Mouse (Mus musculus) large intestine, adult 2 months (tissue): ENCODE results near the gene Hc. TPM values are rescaled to one million over a fixed set of nuclear protein-coding genes. Genes with fewer than 3 reads are reported as not detected.

Source experiments
- DNase-seq: peaks from one replicate; pipeline ENCODE4 v3.0.0-alpha.2; 2012; ENCODE audit warnings: low read depth, low spot score
- WGBS: fragments of 180-500 bp; shearing (Covaris S2); methylation state at CpG from one replicate; pipeline ENCODE4 v1.1.7; 2018; 5-methylcytosine and 5-hydroxymethylcytosine counted together
- polyA plus RNA-seq: library from polyadenylated mRNA; depleted of rRNA; stranded (reverse); fragments of >200 nt; gene quantifications from 2 replicates; pipeline ENCODE4 v1.2.3, GENCODE M21; 2012

Gene Hc
- polyA plus RNA-seq, 1 experiment = 0.01 TPM

- WGBS = 28% methylated on average over 6 of the region's 6 CpGs
- no peak for DNase-seq
Measured at GRCm38 (mm10) chr2:35060897-35061296, 341 bp downstream of the Hc start.

- 62% methylated on average over 5 of the region's 5 CpGs for WGBS
- DNase-seq = no peak
Measured at GRCm38 (mm10) chr2:35060256-35060655, 982 bp downstream of the Hc start.

- WGBS = 67% methylated on average over 2 of the region's 2 CpGs
- DNase-seq = no peak
Measured at GRCm38 (mm10) chr2:35058325-35058724, 2.9 kb downstream of the Hc start.

- no peak for DNase-seq
- 88% methylated on average over 11 of the region's 11 CpGs for WGBS
Measured at GRCm38 (mm10) chr2:35057243-35057642, 4.0 kb downstream of the Hc start.

- peak; percentile 32 for DNase-seq
- WGBS = 26% methylated on average over 5 of the region's 5 CpGs
Measured at GRCm38 (mm10) chr2:35048851-35049250, 12.4 kb downstream of the Hc start.

- peak; percentile 25 for DNase-seq
- WGBS = 33% methylated on average over 2 of the region's 2 CpGs
Measured at GRCm38 (mm10) chr2:35044956-35045355, 16.3 kb downstream of the Hc start.

- 94% methylated on average over 9 of the region's 9 CpGs for WGBS
- DNase-seq = no peak
Measured at GRCm38 (mm10) chr2:35038580-35039375, 22.5 kb downstream of the Hc start.

- WGBS = 88% methylated on average over 3 of the region's 3 CpGs
- no peak for DNase-seq
Measured at GRCm38 (mm10) chr2:35024646-35025154, 36.5 kb downstream of the Hc start.

GRCm38 (mm10) chr2:35021806-35022205 is 39.4 kb downstream of the Hc start:
- WGBS = 89% methylated on average over 5 of the region's 5 CpGs
- no peak for DNase-seq

GRCm38 (mm10) chr2:35015861-35016260 is 45.4 kb downstream of the Hc start:
- DNase-seq = no peak
- WGBS = 29% methylated on average over 6 of the region's 6 CpGs

GRCm38 (mm10) chr2:35011649-35012048 is 49.6 kb downstream of the Hc start:
- WGBS = 55% methylated on average over 8 of the region's 8 CpGs
- DNase-seq = no peak

GRCm38 (mm10) chr2:34998956-34999355 is 62.3 kb downstream of the Hc start:
- 86% methylated on average over 9 of the region's 9 CpGs for WGBS
- no peak for DNase-seq

- 87% methylated on average over 5 of the region's 5 CpGs for WGBS
- DNase-seq = no peak
Measured at GRCm38 (mm10) chr2:34996506-34996905, 64.7 kb downstream of the Hc start.

GRCm38 (mm10) chr2:34993696-34994356 is 67.4 kb downstream of the Hc start:
- WGBS = 76% methylated on average over 5 of the region's 5 CpGs
- no peak for DNase-seq

GRCm38 (mm10) chr2:34992729-34993695 is 68.2 kb downstream of the Hc start:
- no peak for DNase-seq
- WGBS = 38% methylated on average over 9 of the region's 9 CpGs

- 60% methylated on average over 3 of the region's 3 CpGs for WGBS
- DNase-seq = no peak
Measured at GRCm38 (mm10) chr2:34991966-34992365, 69.3 kb downstream of the Hc start.

GRCm38 (mm10) chr2:34989749-34990148 is 71.5 kb downstream of the Hc start:
- 76% methylated on average over 1 of the region's 1 CpGs for WGBS

GRCm38 (mm10) chr2:34987595-34987994 is 73.6 kb downstream of the Hc start:
- WGBS = 20% methylated on average over 1 of the region's 1 CpGs
- DNase-seq = peak; percentile 64

More at GRCm38 (mm10) chr2:34989749-34990148, 71.5 kb downstream of the Hc start:
- DNase-seq = no peak

GRCm38 (mm10) chr2:34984885-34985284 is 76.4 kb downstream of the Hc start:
- no peak for DNase-seq
- 87% methylated on average over 8 of the region's 8 CpGs for WGBS
